Comparison of ENCODE assay signal across 20 mouse cellular contexts in the genomic region with DNA sequence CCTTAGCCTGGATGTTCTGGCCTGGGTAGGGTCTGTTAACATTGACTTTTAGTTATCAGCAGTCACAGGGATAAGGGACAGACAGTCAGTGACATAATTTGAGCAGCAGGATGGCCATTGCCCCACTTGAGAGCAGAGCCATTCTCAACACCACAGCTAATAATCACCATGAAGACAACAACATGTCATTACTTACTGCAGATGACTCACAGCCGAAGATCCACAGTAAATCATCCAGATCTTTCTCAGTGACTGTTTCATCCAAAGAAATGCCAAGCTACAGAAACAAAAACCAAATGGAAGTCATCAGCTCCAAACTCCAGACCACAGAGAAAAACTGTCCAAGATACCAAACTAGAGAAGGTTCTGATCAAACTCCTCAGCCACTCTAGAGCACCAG. TPM values are rescaled to one million over a fixed set of nuclear protein-coding genes. Genes with fewer than 3 reads are reported as not detected.
DNase-seq lines count a peak whose midpoint lies in the region; ATAC-seq and TF ChIP-seq lines count a peak whose summit lies in the region.
"Had no signal": no experiment of that assay in that cellular context is flagged by ENCODE, and none has a peak within 500 bp of the region (broad histone marks: within the 10 kb centered on the region; RNA-seq: fewer than 3 reads in every experiment).

No protein-coding gene starts in this region.

- no peak for DNase-seq in lung, postnatal 4 days
- peak; percentile 46 for DNase-seq in NIH3T3 (ENCODE audit: low read depth)
- DNase-seq in lung, postnatal 14 days: peak; percentile 2
- DNase-seq in gastrocnemius, adult 2 months: no peak
- DNase-seq in gastrocnemius, adult 18-20 months (ENCODE audit: low spot score): no peak
- DNase-seq: adrenal gland, postnatal 25 days; cerebellum, adult 8-10 months; cerebellum, postnatal 14 days; embryo, embryonic 11 days; gastrocnemius, postnatal 25 days had no signal

- intact Hi-C loops in gastrocnemius, adult 2 months (cut with DNase I): no loop called here

- H3K4me3 ChIP-seq in lung, embryonic 15.5 days: no peak overlapping the region
- no peak overlapping the region for H3K4me3 ChIP-seq in gastrocnemius, adult 2 months
- no peak overlapping the region for H3K4me3 ChIP-seq in intestine, postnatal 0 days (ENCODE audit: low read depth, low read length)
- H3K4me3 ChIP-seq: embryonic facial prominence, embryonic 15.5 days; erythroblast, embryonic 14.5 days; forebrain, embryonic 10.5 days; heart, embryonic 12.5 days; hindbrain, embryonic 10.5 days had no signal

- no peaks in the 10 kb centered on the region for H3K36me3 ChIP-seq in lung, embryonic 15.5 days
- no peaks in the 10 kb centered on the region for H3K36me3 ChIP-seq in intestine, postnatal 0 days (ENCODE audit: control insufficient read depth, insufficient read depth)
- H3K36me3 ChIP-seq: embryonic facial prominence, embryonic 15.5 days; heart, embryonic 12.5 days had no signal

- no peaks in the 10 kb centered on the region for H3K9me3 ChIP-seq in lung, embryonic 15.5 days
- no peaks in the 10 kb centered on the region for H3K9me3 ChIP-seq in intestine, postnatal 0 days (ENCODE audit: control insufficient read depth)
- H3K9me3 ChIP-seq: embryonic facial prominence, embryonic 15.5 days; forebrain, embryonic 10.5 days; heart, embryonic 12.5 days; hindbrain, embryonic 10.5 days had no signal

- H3K4me2 ChIP-seq in lung, embryonic 15.5 days: no peak overlapping the region
- no peak overlapping the region for H3K4me2 ChIP-seq in intestine, postnatal 0 days (replicated peaks; ENCODE audit: low read depth)
- H3K4me2 ChIP-seq: embryonic facial prominence, embryonic 15.5 days; heart, embryonic 12.5 days; hindbrain, embryonic 14.5 days had no signal

- 43% methylated on average over 1 of the region's 1 CpGs for WGBS in lung, embryonic 15.5 days
- 91% methylated on average over 1 of the region's 1 CpGs for WGBS in intestine, postnatal 0 days

- no peak overlapping the region for H3K9ac ChIP-seq in lung, embryonic 15.5 days
- no peak overlapping the region for H3K9ac ChIP-seq in intestine, postnatal 0 days (ENCODE audit: low read depth, low read length)
- H3K9ac ChIP-seq: embryonic facial prominence, embryonic 15.5 days; heart, embryonic 12.5 days; hindbrain, embryonic 14.5 days had no signal

- peak; percentile 31; the same call in 1 of the 2 replicates for ATAC-seq in lung, embryonic 15.5 days (ENCODE audit: borderline replicate concordance, extremely low read depth, low FRiP score, low TSS enrichment)
- ATAC-seq in intestine, postnatal 0 days: no peak
- ATAC-seq: forebrain, embryonic 14.5 days had no signal

- H3K27me3 ChIP-seq in lung, embryonic 15.5 days: no peaks in the 10 kb centered on the region
- no peaks in the 10 kb centered on the region for H3K27me3 ChIP-seq in intestine, postnatal 0 days (replicated peaks; ENCODE audit: control insufficient read depth, insufficient read depth, low read length)
- H3K27me3 ChIP-seq: embryonic facial prominence, embryonic 15.5 days; heart, embryonic 12.5 days had no signal

- no peak for TF ChIP-seq CTCF in gastrocnemius, adult 2 months (IDR thresholded peaks at IDR 0.05)
- no peak for TF ChIP-seq CTCF in intestine, postnatal 0 days (IDR thresholded peaks at IDR 0.05; ENCODE audit: low read depth)

- no peaks in the 10 kb centered on the region for H3K4me1 ChIP-seq in lung, embryonic 15.5 days
- H3K4me1 ChIP-seq in intestine, postnatal 0 days (replicated peaks; ENCODE audit: control insufficient read depth, insufficient read depth, low read length): no peaks in the 10 kb centered on the region
- H3K4me1 ChIP-seq: embryonic facial prominence, embryonic 15.5 days; forebrain, embryonic 10.5 days; heart, embryonic 12.5 days; hindbrain, embryonic 10.5 days had no signal

- no peak overlapping the region for H3K27ac ChIP-seq in lung, embryonic 15.5 days
- H3K27ac ChIP-seq in gastrocnemius, adult 2 months: no peak overlapping the region
- no peak overlapping the region for H3K27ac ChIP-seq in intestine, postnatal 0 days (ENCODE audit: low read depth, low read length)
- H3K27ac ChIP-seq: embryonic facial prominence, embryonic 15.5 days; forebrain, embryonic 10.5 days; hindbrain, embryonic 10.5 days; hindbrain, embryonic 14.5 days had no signal

RNA-seq across cellular contexts. Expression of a gene that starts 38.9 kb away (rescaled TPM):
- polyA plus RNA-seq in lung, embryonic 15.5 days (2015; fragmentation: Nextera tagmentation; extraction: Ambion mirVana): 0.65 TPM in 2 replicates
- total RNA-seq in gastrocnemius, adult 2 months (2021): under 1 TPM in 1 of 2 experiments, not detected in 1; 0.11 TPM
- polyA plus RNA-seq in intestine, postnatal 0 days (2015; fragmentation: Nextera tagmentation; extraction: Ambion mirVana): 0.44 and 0.52 TPM in 2 replicates
- total RNA-seq in gastrocnemius, adult 18-20 months (2021): under 1 TPM; 0.14 to 0.17 TPM
- total RNA-seq: granulocyte monocyte progenitor cell, adult 5-6 weeks had no signal

Comparison
In these comparisons a context has a peak if more than half of its experiments do, and no peak if none do; other contexts are left out.
1. DNase-seq: peak in NIH3T3 (single experiment) and lung, postnatal 14 days (single experiment); none in lung, postnatal 4 days (0 of 2), gastrocnemius, adult 2 months (single experiment) and gastrocnemius, adult 18-20 months (single experiment).